ENCODE assay signal across 8 mouse cellular contexts in genomic region chr14:34378560-34379331, GRCm38 (mm10). TPM values are rescaled to one million over a fixed set of nuclear protein-coding genes. Genes with fewer than 3 reads are reported as not detected.
DNase-seq lines count a peak whose midpoint lies in the region; ATAC-seq and TF ChIP-seq lines count a peak whose summit lies in the region.

No protein-coding gene starts in this region.

- H3K27ac ChIP-seq in testis, adult 2 months (ENCODE audit: control insufficient read depth, insufficient read depth, low read depth, low read length), result peak overlapping the region; percentile 52; the same call in 1 of the 2 replicates
- H3K27ac ChIP-seq in forebrain, embryonic 13.5 days, result no peak overlapping the region
- H3K27ac ChIP-seq in hindbrain, embryonic 14.5 days, result peak overlapping the region; percentile 56; the same call in 1 of the 2 replicates
- H3K27ac ChIP-seq in lung, postnatal 0 days (ENCODE audit: low read length), result peak overlapping the region; percentile 54

- no peaks in the 10 kb centered on the region for H3K36me3 ChIP-seq in testis, adult 2 months (ENCODE audit: control insufficient read depth, insufficient read depth, low read length)
- H3K36me3 ChIP-seq in forebrain, embryonic 13.5 days (ENCODE audit: poor library complexity, severe bottlenecking), result no peaks in the 10 kb centered on the region
- no peaks in the 10 kb centered on the region for H3K36me3 ChIP-seq in hindbrain, embryonic 14.5 days (replicated peaks; ENCODE audit: control insufficient read depth, insufficient read depth)
- H3K36me3 ChIP-seq in lung, postnatal 0 days (ENCODE audit: insufficient read depth, low read length), result no peaks in the 10 kb centered on the region

- no peaks in the 10 kb centered on the region for H3K27me3 ChIP-seq in testis, adult 2 months (ENCODE audit: control insufficient read depth, insufficient read depth, low read length)
- no peaks in the 10 kb centered on the region for H3K27me3 ChIP-seq in forebrain, embryonic 13.5 days
- H3K27me3 ChIP-seq in hindbrain, embryonic 14.5 days (ENCODE audit: control insufficient read depth, insufficient read depth, low read length), result no peaks in the 10 kb centered on the region
- H3K27me3 ChIP-seq in lung, postnatal 0 days (replicated peaks; ENCODE audit: insufficient read depth, low read length), result no peaks in the 10 kb centered on the region

- TF ChIP-seq POLR2A in testis, adult 2 months (IDR thresholded peaks at IDR 0.05; ENCODE audit: control insufficient read depth, low read depth, low read length), result no peak

- H3K4me3 ChIP-seq in testis, adult 2 months (ENCODE audit: control insufficient read depth, low read depth, low read length), result no peak overlapping the region
- no peak overlapping the region for H3K4me3 ChIP-seq in forebrain, embryonic 13.5 days
- no peak overlapping the region for H3K4me3 ChIP-seq in hindbrain, embryonic 14.5 days (replicated peaks; ENCODE audit: low read length)
- H3K4me3 ChIP-seq in lung, postnatal 0 days (ENCODE audit: low read depth, low read length), result no peak overlapping the region

- H3K4me1 ChIP-seq in testis, adult 2 months (ENCODE audit: control insufficient read depth, insufficient read depth, low read length), result peaks cover 4% of the 10 kb centered on the region; the same call in 1 of the 2 replicates
- H3K4me1 ChIP-seq in forebrain, embryonic 13.5 days, result peaks cover 9% of the 10 kb centered on the region
- H3K4me1 ChIP-seq in hindbrain, embryonic 14.5 days (replicated peaks; ENCODE audit: control insufficient read depth, insufficient read depth, low read length), result peaks cover 15% of the 10 kb centered on the region; the same call in 1 of the 2 replicates
- 0 out of 2 replicates have a peak, but pooled peaks cover 4% of the 10 kb centered on the region for H3K4me1 ChIP-seq in lung, postnatal 0 days (ENCODE audit: insufficient read depth, low read depth, low read length)

- no peak for TF ChIP-seq EP300 in lung, postnatal 0 days (IDR thresholded peaks at IDR 0.05)

- H3K9ac ChIP-seq in forebrain, embryonic 13.5 days, result no peak overlapping the region; the same call in 1 of the 2 replicates
- H3K9ac ChIP-seq in hindbrain, embryonic 14.5 days, result no peak overlapping the region
- no peak overlapping the region for H3K9ac ChIP-seq in lung, postnatal 0 days (replicated peaks; ENCODE audit: low read depth)

- no peak for DNase-seq in testis, postnatal 14 days (ENCODE audit: low spot score)
- DNase-seq in hindbrain, embryonic 14.5 days (ENCODE audit: low spot score), result peak; percentile 28
- peak; percentile 23 for DNase-seq in lung, postnatal 0 days (ENCODE audit: low spot score)
- DNase-seq in urinary bladder, postnatal 25 days (ENCODE audit: low spot score), result peak; percentile 42
- DNase-seq in layer of hippocampus, adult 9-11 months, result no peak
- no peak for DNase-seq in left cerebral cortex, adult 8-10 months (ENCODE audit: low spot score in 2 of 2)

- peak; percentile 44; the same call in 1 of the 2 replicates for ATAC-seq in forebrain, embryonic 13.5 days
- ATAC-seq in hindbrain, embryonic 14.5 days (ENCODE audit: low FRiP score), result peak; percentile 67
- ATAC-seq in lung, postnatal 0 days, result peak; percentile 60

- WGBS in forebrain, embryonic 13.5 days, result 40% methylated on average over 11 of the region's 11 CpGs
- WGBS in hindbrain, embryonic 14.5 days, result 27% methylated on average over 11 of the region's 11 CpGs
- 26% methylated on average over 11 of the region's 11 CpGs for WGBS in lung, postnatal 0 days

- no peak for TF ChIP-seq CTCF in testis, adult 2 months (IDR thresholded peaks at IDR 0.05; ENCODE audit: control insufficient read depth, insufficient read depth, insufficient replicate concordance, low read depth, low read length)
- no peak for TF ChIP-seq CTCF in lung, postnatal 0 days (IDR thresholded peaks at IDR 0.05)

- no peak overlapping the region for H3K4me2 ChIP-seq in forebrain, embryonic 13.5 days
- H3K4me2 ChIP-seq in hindbrain, embryonic 14.5 days (replicated peaks), result no peak overlapping the region
- no peak overlapping the region for H3K4me2 ChIP-seq in lung, postnatal 0 days (replicated peaks; ENCODE audit: low read depth, low read length)

- H3K9me3 ChIP-seq in forebrain, embryonic 13.5 days (replicated peaks), result no peaks in the 10 kb centered on the region
- H3K9me3 ChIP-seq in hindbrain, embryonic 14.5 days (ENCODE audit: control insufficient read depth, low read length), result no peaks in the 10 kb centered on the region
- H3K9me3 ChIP-seq in lung, postnatal 0 days (ENCODE audit: low read length), result no peaks in the 10 kb centered on the region

RNA-seq across cellular contexts. Expression of gene Mmrn2, which starts 3.5 kb away (rescaled TPM):
- 0.51 and 0.82 TPM in 2 replicates for polyA plus RNA-seq in testis, adult 2 months (2012; rRNA removed)
- 5.1 and 5.3 TPM in 2 replicates for polyA plus RNA-seq in forebrain, embryonic 13.5 days (2015; fragmentation: Nextera tagmentation; extraction: Ambion mirVana)
- polyA plus RNA-seq in hindbrain, embryonic 14.5 days (2014; fragmentation: Nextera tagmentation; extraction: Ambion mirVana), result 4.5 and 5.3 TPM in 2 replicates
- polyA plus RNA-seq in lung, postnatal 0 days (2015; fragmentation: Nextera tagmentation; extraction: Ambion mirVana), result 15.4 and 16.5 TPM in 2 replicates
- total RNA-seq in left cerebral cortex, adult 8-10 months (2022), result 1 to 10 TPM; 4.9 to 7.3 (median 5.8) TPM

RNA-seq across cellular contexts. Expression of gene Sncg, which starts 4.2 kb away (rescaled TPM):
- polyA plus RNA-seq in testis, adult 2 months (2012; rRNA removed), result 1.1 and 2.0 TPM in 2 replicates
- polyA plus RNA-seq in forebrain, embryonic 13.5 days (2015; fragmentation: Nextera tagmentation; extraction: Ambion mirVana), result 3.8 and 4.5 TPM in 2 replicates
- 213 and 251 TPM in 2 replicates for polyA plus RNA-seq in hindbrain, embryonic 14.5 days (2014; fragmentation: Nextera tagmentation; extraction: Ambion mirVana)
- 2.1 and 2.2 TPM in 2 replicates for polyA plus RNA-seq in lung, postnatal 0 days (2015; fragmentation: Nextera tagmentation; extraction: Ambion mirVana)
- total RNA-seq in left cerebral cortex, adult 8-10 months (2022), result 1 to 10 TPM; 5.4 to 7.2 (median 6.0) TPM

RNA-seq across cellular contexts. Expression of gene Fam25c, which starts 23.5 kb away (rescaled TPM):
- not detected in 2 replicates for polyA plus RNA-seq in testis, adult 2 months (2012; rRNA removed)
- not detected in 2 replicates for polyA plus RNA-seq in forebrain, embryonic 13.5 days (2015; fragmentation: Nextera tagmentation; extraction: Ambion mirVana)
- not detected in 2 replicates for polyA plus RNA-seq in hindbrain, embryonic 14.5 days (2014; fragmentation: Nextera tagmentation; extraction: Ambion mirVana)
- 0.45 TPM in 1 of 2 replicates, not detected in the other for polyA plus RNA-seq in lung, postnatal 0 days (2015; fragmentation: Nextera tagmentation; extraction: Ambion mirVana)
- 1 to 10 TPM in 1 of 4 experiments, not detected in 3; 1.3 TPM for total RNA-seq in left cerebral cortex, adult 8-10 months (2022)

Comparison
In these comparisons a context has a peak if more than half of its experiments do, and no peak if none do; other contexts are left out.
1. DNase-seq: peak in hindbrain, embryonic 14.5 days (single experiment), lung, postnatal 0 days (single experiment) and urinary bladder, postnatal 25 days (single experiment); none in testis, postnatal 14 days (single experiment), layer of hippocampus, adult 9-11 months (single experiment) and left cerebral cortex, adult 8-10 months (0 of 2).
2. RNA of gene Sncg, which starts 4.2 kb away (polyA plus RNA-seq): 213 to 251 TPM in hindbrain, embryonic 14.5 days; 3.8 to 4.5 TPM in forebrain, embryonic 13.5 days, 2.1 to 2.2 TPM in lung, postnatal 0 days and 1.1 to 2.0 TPM in testis, adult 2 months; every median in the first group is over 10 times any median in the second.
3. Peak in every context shown above with its lines, with median percentiles within 50 percentile points of each other: ATAC-seq.